Mouse (Mus musculus): Measurements from ENCODE around the gene Litaf. TPM values are rescaled to one million over a fixed set of nuclear protein-coding genes. Genes with fewer than 3 reads are reported as not detected.

Litaf gene
- polyA plus RNA-seq, 1 experiment from 2014 or later: 39.6 TPM

DNA sequence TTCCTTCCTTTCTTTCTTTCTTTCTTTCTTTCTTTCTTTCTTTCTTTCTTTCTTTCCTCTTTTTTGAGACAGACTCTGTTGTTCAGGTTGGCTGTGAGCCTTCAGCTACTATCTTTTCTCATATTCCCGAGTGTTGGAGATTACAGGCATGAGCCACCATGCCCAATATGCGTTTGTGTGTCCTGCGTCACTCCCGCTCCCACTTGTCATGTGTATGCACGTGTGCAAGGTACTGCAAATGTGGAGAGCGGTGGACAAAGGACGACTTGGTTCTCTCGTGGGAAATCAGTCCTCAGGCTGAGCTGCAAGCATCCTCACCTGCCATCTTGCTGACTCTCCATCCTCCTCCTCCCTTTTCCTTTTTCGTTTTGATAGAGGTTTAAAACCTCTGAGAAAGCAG lies 30.7 kb downstream of the Litaf start:
- ATAC-seq: no peak
- Histone ChIP-seq H3K4me2 (ENCODE audit: low read length) (no peak overlapping the region), H3K4me3 (replicated peaks; ENCODE audit: low read length) (no peak overlapping the region), H3K27me3 (replicated peaks; ENCODE audit: control insufficient read depth, insufficient read depth, low read length) (no peaks in the 10 kb centered on the region), H3K27ac (ENCODE audit: low read length) (no peak overlapping the region), H3K36me3 (ENCODE audit: control insufficient read depth, insufficient read depth) (no peaks in the 10 kb centered on the region), H3K9ac (replicated peaks; ENCODE audit: low read depth, low read length) (no peak overlapping the region), H3K4me1 (replicated peaks; ENCODE audit: control insufficient read depth, insufficient read depth, low read length) (no peaks in the 10 kb centered on the region), H3K9me3 (ENCODE audit: control insufficient read depth, low read length) (no peaks in the 10 kb centered on the region)
- WGBS: 83% methylated on average over 9 of the region's 9 CpGs

GRCm38 (mm10) chr16:11034193-11034803 lies 31.7 kb downstream of the Litaf start:
- no peaks in the 10 kb centered on the region for H3K9me3 ChIP-seq (ENCODE audit: control insufficient read depth, low read length)
- H3K4me2 ChIP-seq (ENCODE audit: low read length): no peak overlapping the region
- H3K9ac ChIP-seq (replicated peaks; ENCODE audit: low read depth, low read length): no peak overlapping the region
- H3K36me3 ChIP-seq (ENCODE audit: control insufficient read depth, insufficient read depth): no peaks in the 10 kb centered on the region
- no peak overlapping the region for H3K27ac ChIP-seq (ENCODE audit: low read length)
- no peak overlapping the region for H3K4me3 ChIP-seq (replicated peaks; ENCODE audit: low read length)
- peak; percentile 65 for ATAC-seq
- H3K4me1 ChIP-seq (replicated peaks; ENCODE audit: control insufficient read depth, insufficient read depth, low read length): no peaks in the 10 kb centered on the region
- 4% methylated on average over 4 of the region's 4 CpGs for WGBS
- H3K27me3 ChIP-seq (replicated peaks; ENCODE audit: control insufficient read depth, insufficient read depth, low read length): no peaks in the 10 kb centered on the region

- Histone ChIP-seq H3K9ac (replicated peaks; ENCODE audit: low read depth, low read length) (no peak overlapping the region), H3K4me2 (ENCODE audit: low read length) (no peak overlapping the region), H3K36me3 (ENCODE audit: control insufficient read depth, insufficient read depth) (no peaks in the 10 kb centered on the region), H3K27ac (ENCODE audit: low read length) (no peak overlapping the region), H3K27me3 (replicated peaks; ENCODE audit: control insufficient read depth, insufficient read depth, low read length) (no peaks in the 10 kb centered on the region), H3K9me3 (ENCODE audit: control insufficient read depth, low read length) (no peaks in the 10 kb centered on the region), H3K4me1 (replicated peaks; ENCODE audit: control insufficient read depth, insufficient read depth, low read length) (no peaks in the 10 kb centered on the region), H3K4me3 (replicated peaks; ENCODE audit: low read length) (no peak overlapping the region)
- ATAC-seq: no peak
- 68% methylated on average over 3 of the region's 3 CpGs for WGBS
These were observed 34.6 kb downstream of the Litaf start for GRCm38 (mm10) chr16:11031320-11031719.

DNA sequence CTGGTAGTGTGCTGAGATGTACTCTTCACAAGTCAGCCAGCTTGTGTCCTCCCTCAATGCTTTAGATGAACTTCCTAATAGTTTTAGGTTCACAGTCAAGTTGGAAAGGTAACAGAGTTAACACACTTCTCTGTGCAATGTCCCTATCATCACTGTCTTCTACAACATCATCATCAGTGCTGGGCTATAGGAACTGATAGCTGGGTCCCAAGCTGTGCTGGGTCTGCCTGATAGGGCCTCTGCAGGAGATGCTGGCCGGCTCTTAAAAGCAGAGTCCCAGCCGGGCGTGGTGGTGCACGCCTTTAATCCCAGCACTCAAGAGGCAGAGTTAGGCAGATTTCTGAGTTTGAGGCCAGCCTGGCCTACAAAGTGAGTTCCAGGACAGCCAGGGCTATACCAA lies 35.1 kb downstream of the Litaf start:
- no peak for ATAC-seq
- no peaks in the 10 kb centered on the region for H3K4me1 ChIP-seq (replicated peaks; ENCODE audit: control insufficient read depth, insufficient read depth, low read length)
- 83% methylated on average over 4 of the region's 4 CpGs for WGBS
- H3K27ac ChIP-seq (ENCODE audit: low read length): no peak overlapping the region
- H3K9ac ChIP-seq (replicated peaks; ENCODE audit: low read depth, low read length): no peak overlapping the region
- no peaks in the 10 kb centered on the region for H3K9me3 ChIP-seq (ENCODE audit: control insufficient read depth, low read length)
- H3K36me3 ChIP-seq (ENCODE audit: control insufficient read depth, insufficient read depth): no peaks in the 10 kb centered on the region
- no peak overlapping the region for H3K4me3 ChIP-seq (replicated peaks; ENCODE audit: low read length)
- H3K27me3 ChIP-seq (replicated peaks; ENCODE audit: control insufficient read depth, insufficient read depth, low read length): no peaks in the 10 kb centered on the region
- H3K4me2 ChIP-seq (ENCODE audit: low read length): no peak overlapping the region

- WGBS: 66% methylated on average over 7 of the region's 7 CpGs
- no peak overlapping the region for H3K4me2 ChIP-seq (ENCODE audit: low read length)
These were observed 37.8 kb downstream of the Litaf start for GRCm38 (mm10) chr16:11028206-11028605.

GRCm38 (mm10) chr16:11024841-11025240 lies 41.1 kb downstream of the Litaf start:
- Histone ChIP-seq H3K4me2 (ENCODE audit: low read length) (no peak overlapping the region), H3K36me3 (ENCODE audit: control insufficient read depth, insufficient read depth) (no peaks in the 10 kb centered on the region), H3K9ac (replicated peaks; ENCODE audit: low read depth, low read length) (no peak overlapping the region), H3K9me3 (ENCODE audit: control insufficient read depth, low read length) (no peaks in the 10 kb centered on the region), H3K4me3 (replicated peaks; ENCODE audit: low read length) (no peak overlapping the region), H3K4me1 (replicated peaks; ENCODE audit: control insufficient read depth, insufficient read depth, low read length) (no peaks in the 10 kb centered on the region), H3K27me3 (replicated peaks; ENCODE audit: control insufficient read depth, insufficient read depth, low read length) (no peaks in the 10 kb centered on the region), H3K27ac (ENCODE audit: low read length) (no peak overlapping the region)
- 82% methylated on average over 3 of the region's 3 CpGs for WGBS
- no peak for ATAC-seq

More at GRCm38 (mm10) chr16:11028206-11028605, 37.8 kb downstream of the Litaf start:
- no peaks in the 10 kb centered on the region for H3K4me1 ChIP-seq (replicated peaks; ENCODE audit: control insufficient read depth, insufficient read depth, low read length)
- no peak overlapping the region for H3K4me3 ChIP-seq (replicated peaks; ENCODE audit: low read length)
- H3K27me3 ChIP-seq (replicated peaks; ENCODE audit: control insufficient read depth, insufficient read depth, low read length): no peaks in the 10 kb centered on the region
- no peak overlapping the region for H3K27ac ChIP-seq (ENCODE audit: low read length)
- no peak for ATAC-seq
- H3K9ac ChIP-seq (replicated peaks; ENCODE audit: low read depth, low read length): no peak overlapping the region
- no peaks in the 10 kb centered on the region for H3K36me3 ChIP-seq (ENCODE audit: control insufficient read depth, insufficient read depth)
- no peaks in the 10 kb centered on the region for H3K9me3 ChIP-seq (ENCODE audit: control insufficient read depth, low read length)

DNA sequence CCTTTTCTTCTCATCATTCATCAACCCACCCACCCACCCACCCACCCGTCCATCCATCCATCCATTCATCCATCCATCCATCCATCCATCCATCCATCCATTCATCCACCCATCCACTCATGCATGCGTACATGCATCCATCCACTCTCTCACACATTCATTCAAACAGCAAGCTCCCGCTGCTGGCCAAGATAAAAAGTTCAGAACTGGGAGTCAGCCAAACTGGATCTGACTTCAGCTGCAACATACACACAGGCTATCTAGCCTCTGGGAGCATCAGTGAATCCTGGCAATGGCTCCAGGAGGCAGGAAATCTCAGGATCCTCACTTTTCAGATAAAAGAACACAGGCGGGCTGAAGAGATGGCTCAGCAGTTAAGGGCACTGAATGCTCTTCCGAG lies 42.3 kb downstream of the Litaf start:
- Histone ChIP-seq H3K27ac (ENCODE audit: low read length) (no peak overlapping the region), H3K9me3 (ENCODE audit: control insufficient read depth, low read length) (no peaks in the 10 kb centered on the region), H3K27me3 (replicated peaks; ENCODE audit: control insufficient read depth, insufficient read depth, low read length) (no peaks in the 10 kb centered on the region), H3K4me2 (ENCODE audit: low read length) (no peak overlapping the region), H3K4me1 (replicated peaks; ENCODE audit: control insufficient read depth, insufficient read depth, low read length) (no peaks in the 10 kb centered on the region), H3K4me3 (replicated peaks; ENCODE audit: low read length) (no peak overlapping the region), H3K9ac (replicated peaks; ENCODE audit: low read depth, low read length) (no peak overlapping the region), H3K36me3 (ENCODE audit: control insufficient read depth, insufficient read depth) (no peaks in the 10 kb centered on the region)
- WGBS: 85% methylated on average over 5 of the region's 5 CpGs
- no peak for ATAC-seq

DNA sequence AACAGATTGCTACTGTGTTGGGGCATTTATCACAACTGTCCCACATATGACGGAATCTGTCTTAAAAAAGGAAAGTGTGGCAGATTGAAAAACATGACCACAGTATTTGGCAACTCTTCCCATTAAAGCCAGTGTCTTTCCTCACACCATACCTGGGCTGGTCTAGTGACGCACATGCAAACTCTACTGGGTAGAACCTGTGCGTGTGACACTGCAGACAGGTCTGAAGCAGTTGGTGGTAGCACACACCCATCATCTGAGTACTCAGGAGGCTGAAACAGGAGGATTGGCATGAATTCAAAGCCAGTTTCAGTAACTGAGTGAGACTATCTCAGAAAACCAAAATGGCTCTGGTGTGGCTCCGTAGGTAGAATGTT lies 43.9 kb downstream of the Litaf start:
- Histone ChIP-seq H3K36me3 (ENCODE audit: control insufficient read depth, insufficient read depth) (no peaks in the 10 kb centered on the region), H3K27me3 (replicated peaks; ENCODE audit: control insufficient read depth, insufficient read depth, low read length) (no peaks in the 10 kb centered on the region), H3K9me3 (ENCODE audit: control insufficient read depth, low read length) (no peaks in the 10 kb centered on the region), H3K4me1 (replicated peaks; ENCODE audit: control insufficient read depth, insufficient read depth, low read length) (no peaks in the 10 kb centered on the region), H3K4me2 (ENCODE audit: low read length) (no peak overlapping the region), H3K9ac (replicated peaks; ENCODE audit: low read depth, low read length) (no peak overlapping the region), H3K27ac (ENCODE audit: low read length) (no peak overlapping the region), H3K4me3 (replicated peaks; ENCODE audit: low read length) (no peak overlapping the region)
- no peak for ATAC-seq
- 90% methylated on average over 4 of the region's 4 CpGs for WGBS

DNA sequence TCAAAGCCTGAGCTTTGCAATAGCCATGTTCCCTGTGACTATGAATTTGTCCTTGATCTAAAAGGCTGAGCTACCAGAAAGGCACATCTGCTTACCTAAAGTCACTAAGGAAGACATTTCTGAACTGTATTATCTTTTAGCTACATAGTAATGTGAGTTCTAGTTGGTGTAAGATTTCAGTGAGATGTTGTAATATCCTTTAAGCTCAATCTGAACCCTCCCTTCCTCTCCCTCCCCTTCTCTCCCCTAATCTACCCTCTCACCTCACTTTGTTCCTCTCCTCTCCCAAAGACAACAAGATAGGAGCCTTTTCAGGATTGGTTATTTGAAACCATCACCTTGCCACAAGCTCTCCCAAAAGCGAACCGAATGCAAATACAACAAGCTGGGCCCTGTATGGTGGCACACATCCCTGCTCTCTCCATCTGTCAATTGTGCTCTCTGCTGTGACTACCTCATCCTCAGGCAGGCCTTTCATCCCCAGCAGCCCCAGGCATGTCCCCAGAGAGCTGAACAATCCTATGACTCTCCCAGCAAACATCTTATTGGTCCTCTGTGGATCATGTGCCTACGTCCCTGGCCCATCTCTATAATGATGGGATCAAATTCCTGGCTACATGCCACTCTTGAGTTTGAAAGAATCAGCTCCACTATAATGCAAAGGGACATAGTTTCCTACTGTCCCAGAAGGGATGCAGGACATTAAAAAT lies 44.4 kb downstream of the Litaf start:
- 37% methylated on average over 3 of the region's 3 CpGs for WGBS
- H3K36me3 ChIP-seq (ENCODE audit: control insufficient read depth, insufficient read depth): no peaks in the 10 kb centered on the region
- no peak overlapping the region for H3K4me2 ChIP-seq (ENCODE audit: low read length)
- no peaks in the 10 kb centered on the region for H3K4me1 ChIP-seq (replicated peaks; ENCODE audit: control insufficient read depth, insufficient read depth, low read length)
- ATAC-seq: peak; percentile 72
- H3K4me3 ChIP-seq (replicated peaks; ENCODE audit: low read length): no peak overlapping the region
- H3K27ac ChIP-seq (ENCODE audit: low read length): no peak overlapping the region
- no peaks in the 10 kb centered on the region for H3K9me3 ChIP-seq (ENCODE audit: control insufficient read depth, low read length)
- H3K9ac ChIP-seq (replicated peaks; ENCODE audit: low read depth, low read length): no peak overlapping the region
- no peaks in the 10 kb centered on the region for H3K27me3 ChIP-seq (replicated peaks; ENCODE audit: control insufficient read depth, insufficient read depth, low read length)

Measured in forebrain, embryonic 16.5 days (tissue).